Mouse (Mus musculus): ENCODE results near the gene Ssr3. TPM values are rescaled to one million over a fixed set of nuclear protein-coding genes. Genes with fewer than 3 reads are reported as not detected.

Gene Ssr3
- polyA plus RNA-seq, 1 experiment from 2014 or later, result 271 TPM

DNA sequence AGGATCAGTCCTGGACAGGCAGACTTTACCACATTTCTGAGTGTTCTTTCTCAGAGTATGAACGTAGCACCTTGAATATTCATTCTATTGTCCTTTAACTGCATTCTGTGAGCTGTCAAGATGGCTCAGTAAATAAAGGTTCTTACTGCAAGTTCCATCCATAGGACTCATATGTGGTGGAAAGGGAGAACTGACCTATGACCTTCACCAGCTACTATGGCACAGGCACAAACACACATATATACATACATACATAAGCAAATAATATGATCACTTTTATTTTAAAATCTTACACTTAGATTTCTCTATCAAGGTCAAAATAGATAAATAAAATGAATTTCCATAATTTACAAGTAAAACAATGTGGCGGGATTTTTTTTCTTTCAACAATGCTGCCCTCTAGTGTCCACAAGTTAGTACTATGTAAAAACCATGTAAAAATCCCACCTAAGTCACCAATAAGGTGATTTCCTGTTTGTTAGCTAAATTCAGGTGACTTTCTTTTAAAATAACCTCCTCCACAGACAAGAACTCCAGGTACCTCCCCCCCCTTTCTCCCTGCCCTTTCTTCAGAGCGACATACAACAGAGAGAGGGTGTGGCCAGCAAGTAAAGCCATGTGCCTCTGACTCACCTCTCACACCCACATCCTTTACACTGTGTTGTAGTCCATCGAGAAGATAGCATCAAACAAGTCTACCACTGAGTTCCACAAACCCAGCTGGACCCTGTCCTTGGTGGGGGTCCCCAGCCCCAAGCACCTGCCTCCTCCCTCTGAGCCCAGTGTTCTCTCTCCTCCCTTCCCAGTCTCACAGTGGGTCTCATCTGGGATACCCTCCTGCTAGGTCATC is 39.9 kb downstream of the Ssr3 start:
- no peaks in the 10 kb centered on the region for H3K36me3 ChIP-seq (ENCODE audit: control insufficient read depth, insufficient read depth, low read length)

DNA sequence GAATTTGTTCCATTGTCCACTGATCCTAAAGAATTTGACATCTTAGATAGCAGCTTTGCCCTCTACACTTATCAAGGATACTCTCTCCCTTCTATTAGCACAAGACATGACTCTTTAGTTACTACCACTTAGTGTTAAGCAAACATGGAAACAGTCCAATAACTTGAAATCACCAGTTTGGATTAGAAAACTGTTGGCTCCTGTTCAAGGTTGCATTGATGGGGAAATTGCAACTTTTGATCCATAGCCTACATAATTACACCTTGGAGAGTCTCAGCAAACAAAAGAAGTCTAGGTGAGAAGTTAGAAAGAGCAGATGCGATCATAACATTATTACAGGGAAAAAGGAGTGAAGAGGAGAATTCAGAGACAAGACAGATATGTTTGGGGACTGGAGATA is 46.2 kb downstream of the Ssr3 start:
- 93% methylated on average over 1 of the region's 1 CpGs for WGBS
- no peak for ATAC-seq (ENCODE audit: low FRiP score)

More for the DNA sequence above, 39.9 kb downstream of the Ssr3 start:
- H3K4me3 ChIP-seq (ENCODE audit: low read depth, low read length), result no peak overlapping the region
- no peaks in the 10 kb centered on the region for H3K9me3 ChIP-seq (ENCODE audit: control insufficient read depth, low read length)
- no peak overlapping the region for H3K9ac ChIP-seq (ENCODE audit: low read depth, low read length)
- no peak overlapping the region for H3K4me2 ChIP-seq (replicated peaks; ENCODE audit: low read depth, low read length)
- no peaks in the 10 kb centered on the region for H3K27me3 ChIP-seq (ENCODE audit: control insufficient read depth, insufficient read depth, low read length)
- no peaks in the 10 kb centered on the region for H3K4me1 ChIP-seq (replicated peaks; ENCODE audit: control insufficient read depth, insufficient read depth, low read length)
- ATAC-seq (ENCODE audit: low FRiP score) (peak; percentile 65; the same call in 1 of the 2 replicates), DNase-seq (ENCODE audit: low spot score) (peak; percentile 57)
- 56% methylated on average over 4 of the region's 4 CpGs for WGBS
- no peak overlapping the region for H3K27ac ChIP-seq (ENCODE audit: low read depth, low read length)

DNA sequence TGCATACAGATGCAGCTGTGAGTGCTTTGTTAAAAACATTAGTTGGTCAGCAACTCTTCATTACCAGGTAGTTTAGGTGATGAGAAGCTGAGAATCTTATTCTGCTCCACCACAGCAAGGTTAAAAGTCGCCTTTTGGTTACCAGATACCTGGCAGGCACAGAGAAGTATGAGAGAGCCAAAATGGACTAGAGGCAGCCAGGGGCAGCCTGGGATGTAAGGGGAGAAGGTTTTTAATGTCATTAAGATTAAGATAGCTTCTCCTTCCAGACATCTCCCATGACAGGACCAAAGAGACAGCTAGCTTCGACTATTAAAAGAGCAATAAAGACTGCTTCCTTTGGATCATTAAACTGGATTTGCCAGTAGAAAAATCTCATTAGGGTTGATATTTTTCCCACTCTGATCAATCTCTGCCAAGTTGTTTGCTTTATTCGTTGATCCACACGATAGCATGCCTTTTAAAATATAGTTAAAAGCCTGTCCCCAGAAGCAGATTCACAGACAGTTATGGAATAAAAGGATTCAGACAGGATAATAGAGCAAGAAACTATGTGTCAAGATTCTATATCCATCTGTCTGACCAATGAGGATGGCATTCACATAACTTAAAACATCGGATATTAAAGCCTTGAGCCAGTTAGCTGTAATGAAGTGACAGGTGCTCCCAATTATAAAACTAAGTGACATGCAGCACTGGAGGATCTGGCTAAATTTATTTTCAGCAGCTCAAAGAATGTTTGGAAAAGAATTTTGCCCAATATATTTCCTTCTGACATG is 52.1 kb downstream of the Ssr3 start:
- Histone ChIP-seq H3K36me3 (ENCODE audit: control insufficient read depth, insufficient read depth, low read length) (no peaks in the 10 kb centered on the region), H3K27ac (ENCODE audit: low read depth, low read length) (no peak overlapping the region), H3K9me3 (ENCODE audit: control insufficient read depth, low read length) (no peaks in the 10 kb centered on the region), H3K4me1 (replicated peaks; ENCODE audit: control insufficient read depth, insufficient read depth, low read length) (no peaks in the 10 kb centered on the region), H3K4me2 (replicated peaks; ENCODE audit: low read depth, low read length) (no peak overlapping the region), H3K4me3 (ENCODE audit: low read depth, low read length) (no peak overlapping the region), H3K27me3 (ENCODE audit: control insufficient read depth, insufficient read depth, low read length) (no peaks in the 10 kb centered on the region), H3K9ac (ENCODE audit: low read depth, low read length) (no peak overlapping the region)
- 79% methylated on average over 5 of the region's 5 CpGs for WGBS
- DNase-seq (ENCODE audit: low spot score) (no peak), ATAC-seq (ENCODE audit: low FRiP score) (no peak)

More for the DNA sequence above, 46.2 kb downstream of the Ssr3 start:
- Histone ChIP-seq H3K27ac (ENCODE audit: low read depth, low read length) (no peak overlapping the region), H3K4me1 (replicated peaks; ENCODE audit: control insufficient read depth, insufficient read depth, low read length) (no peaks in the 10 kb centered on the region), H3K9ac (ENCODE audit: low read depth, low read length) (no peak overlapping the region), H3K27me3 (ENCODE audit: control insufficient read depth, insufficient read depth, low read length) (no peaks in the 10 kb centered on the region), H3K36me3 (ENCODE audit: control insufficient read depth, insufficient read depth, low read length) (no peaks in the 10 kb centered on the region), H3K4me2 (replicated peaks; ENCODE audit: low read depth, low read length) (no peak overlapping the region), H3K4me3 (ENCODE audit: low read depth, low read length) (no peak overlapping the region), H3K9me3 (ENCODE audit: control insufficient read depth, low read length) (no peaks in the 10 kb centered on the region)
- DNase-seq (ENCODE audit: low spot score), result no peak

DNA sequence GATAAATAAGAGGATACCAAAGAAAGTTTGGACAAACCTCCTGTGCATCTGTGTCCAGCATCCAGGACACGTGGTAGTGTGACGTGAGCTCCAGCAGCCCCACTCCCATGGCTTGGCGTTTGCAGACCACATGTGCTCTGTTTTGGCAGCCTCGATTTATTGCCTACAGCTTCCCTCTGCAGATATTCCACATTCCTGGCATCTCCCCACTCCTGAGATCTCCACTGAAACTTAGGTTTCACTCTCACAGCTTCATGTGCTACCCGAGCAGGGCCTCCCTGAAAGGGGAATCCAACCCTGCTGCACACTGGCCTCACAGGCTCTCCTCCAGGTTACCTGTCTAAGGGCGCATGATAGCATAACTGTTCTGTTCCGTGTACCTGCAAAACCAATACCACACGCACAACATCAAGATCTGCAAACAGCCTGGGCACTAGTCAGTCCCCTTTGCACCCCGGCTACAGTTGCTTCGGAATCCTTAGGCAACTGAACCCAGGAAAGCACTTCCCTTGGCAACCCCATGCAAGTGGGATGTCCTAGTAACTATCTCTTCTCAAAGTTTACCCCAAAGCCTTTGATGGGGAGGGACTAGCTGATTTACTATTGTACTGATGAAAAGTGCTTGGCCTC is 54.5 kb downstream of the Ssr3 start:
- ATAC-seq (ENCODE audit: low FRiP score) (no peak), DNase-seq (ENCODE audit: low spot score) (no peak)
- H3K4me2 ChIP-seq (replicated peaks; ENCODE audit: low read depth, low read length), result no peak overlapping the region
- no peaks in the 10 kb centered on the region for H3K36me3 ChIP-seq (ENCODE audit: control insufficient read depth, insufficient read depth, low read length)
- no peak overlapping the region for H3K9ac ChIP-seq (ENCODE audit: low read depth, low read length)
- H3K4me1 ChIP-seq (replicated peaks; ENCODE audit: control insufficient read depth, insufficient read depth, low read length), result no peaks in the 10 kb centered on the region
- no peak overlapping the region for H3K27ac ChIP-seq (ENCODE audit: low read depth, low read length)
- H3K9me3 ChIP-seq (ENCODE audit: control insufficient read depth, low read length), result no peaks in the 10 kb centered on the region
- H3K4me3 ChIP-seq (ENCODE audit: low read depth, low read length), result no peak overlapping the region
- no peaks in the 10 kb centered on the region for H3K27me3 ChIP-seq (ENCODE audit: control insufficient read depth, insufficient read depth, low read length)
- WGBS, result 85% methylated on average over 10 of the region's 10 CpGs

Other genes starting within 250 kb of the Ssr3 start
- 41.1 and 41.2 TPM in 2 replicates for gene Tiparp, start 135.8 kb upstream of the Ssr3 start, polyA plus RNA-seq (2014; fragmentation: Nextera tagmentation; extraction: Ambion mirVana)